Mouse (Mus musculus) hindbrain, embryonic 15.5 days (tissue): Measurements from ENCODE around the gene Abcc4. TPM values are rescaled to one million over a fixed set of nuclear protein-coding genes. Genes with fewer than 3 reads are reported as not detected.
"Not testable (repeated sequence)": the region's sequence is repeated elsewhere in the genome, so short reads cannot be mapped to it uniquely, and the experiment has no call there.

Experiments
- ATAC-seq: fragments of 200-750 bp; cut with Nextera tagmentation; 2 replicates; pipeline ENCODE4 v1.8.0; 2017; ENCODE audit warnings: low read depth, moderate number of reproducible peaks, moderate TSS enrichment; ENCODE audit not compliant: low FRiP score
- H3K27ac ChIP-seq: fragments of 300-500 bp; sonication (generic); replicated peaks from 2 replicates; pipeline ENCODE4 v1.5.1; 2015; ENCODE audit warnings: mild to moderate bottlenecking, inconsistent platforms
- H3K27me3 ChIP-seq: fragments of 300-500 bp; sonication (generic); 2 replicates; pipeline ENCODE4 v1.6.1; 2015; ENCODE audit warnings: control low read depth, inconsistent platforms
- H3K36me3 ChIP-seq: fragments of 300-500 bp; sonication (generic); 2 replicates; pipeline ENCODE4 v1.6.1; 2015; ENCODE audit warnings: control low read depth, inconsistent platforms
- H3K4me1 ChIP-seq: fragments of 300-500 bp; sonication (generic); replicated peaks from 2 replicates; pipeline ENCODE4 v1.6.1; 2015; ENCODE audit warnings: control low read depth, inconsistent platforms
- H3K4me2 ChIP-seq: fragments of 300-500 bp; sonication (generic); 2 replicates; pipeline ENCODE4 v1.6.1; 2015; ENCODE audit warnings: moderate library complexity, mild to moderate bottlenecking, inconsistent platforms
- H3K4me3 ChIP-seq: fragments of 300-500 bp; sonication (generic); 2 replicates; pipeline ENCODE4 v1.5.1; 2015; ENCODE audit warnings: mild to moderate bottlenecking, inconsistent platforms
- H3K9ac ChIP-seq: fragments of 300-500 bp; sonication (generic); 2 replicates; pipeline ENCODE4 v1.6.1; 2015; ENCODE audit warnings: inconsistent platforms
- H3K9me3 ChIP-seq: fragments of 300-500 bp; sonication (generic); 2 replicates; pipeline ENCODE4 v1.6.1; 2016; ENCODE audit warnings: control low read depth, inconsistent platforms
- WGBS: fragments of 180-500 bp; shearing (Covaris S2); methylation state at CpG from one replicate; pipeline ENCODE4 v1.1.7; 2015; 5-methylcytosine and 5-hydroxymethylcytosine counted together
- polyA plus RNA-seq: library from polyadenylated mRNA; unstranded; fragments of >200 nt; fragmentation: Nextera tagmentation; extraction: Ambion mirVana; gene quantifications from 2 replicates; pipeline ENCODE4 v1.2.1, GENCODE M21; 2015

Gene Abcc4
- polyA plus RNA-seq, 1 experiment from 2014 or later, result 2.3 TPM

DNA sequence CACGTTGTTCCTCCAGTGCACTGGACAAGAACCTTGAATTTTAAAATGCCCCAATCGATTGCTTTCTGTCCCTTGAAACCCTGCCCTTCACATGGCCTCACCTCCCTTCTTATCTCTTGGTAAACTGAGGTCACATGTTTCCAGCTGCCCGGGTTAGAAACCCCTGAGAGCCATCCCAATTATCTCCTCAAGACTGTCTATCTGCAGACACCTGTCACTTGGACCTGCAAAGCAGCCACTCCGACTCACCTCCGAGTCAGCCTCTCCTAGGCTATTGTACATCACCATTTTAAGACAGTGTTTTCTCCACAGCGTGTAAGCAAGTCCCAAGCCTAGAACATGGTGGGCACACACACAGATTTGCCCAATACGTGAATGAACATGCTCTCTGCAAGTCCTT, 31.8 kb downstream of the Abcc4 start:
- no peaks in the 10 kb centered on the region for H3K9me3 ChIP-seq

DNA sequence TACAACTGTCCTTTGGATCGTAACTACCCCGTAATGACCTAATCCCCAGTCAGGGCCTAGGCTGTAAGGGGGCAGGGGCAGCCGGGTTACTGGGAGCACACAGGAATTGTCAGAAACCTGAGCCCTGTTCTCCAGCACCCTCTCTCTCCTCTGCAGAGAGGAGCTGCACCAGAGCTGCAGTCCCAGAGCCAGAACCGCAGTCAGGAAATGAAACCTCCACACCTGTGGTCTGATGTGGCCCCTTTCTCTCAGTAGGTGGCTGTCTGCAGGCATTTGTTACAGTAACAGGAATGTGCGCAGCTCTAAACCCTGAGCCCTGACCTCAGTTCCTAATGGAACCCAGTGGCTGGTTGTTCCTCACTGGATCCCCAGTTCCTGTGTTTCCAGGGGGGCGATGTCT, 32.5 kb downstream of the Abcc4 start:
- ATAC-seq, result no peak

More for the DNA sequence above, 31.8 kb downstream of the Abcc4 start:
- WGBS, result 77% methylated on average over 7 of the region's 7 CpGs
- no peaks in the 10 kb centered on the region for H3K27me3 ChIP-seq
- H3K4me1 ChIP-seq, result no peaks in the 10 kb centered on the region
- H3K4me2 ChIP-seq, result no peak overlapping the region
- no peaks in the 10 kb centered on the region for H3K36me3 ChIP-seq
- no peak for ATAC-seq
- H3K9ac ChIP-seq, result no peak overlapping the region
- H3K27ac ChIP-seq, result no peak overlapping the region
- H3K4me3 ChIP-seq, result no peak overlapping the region

DNA sequence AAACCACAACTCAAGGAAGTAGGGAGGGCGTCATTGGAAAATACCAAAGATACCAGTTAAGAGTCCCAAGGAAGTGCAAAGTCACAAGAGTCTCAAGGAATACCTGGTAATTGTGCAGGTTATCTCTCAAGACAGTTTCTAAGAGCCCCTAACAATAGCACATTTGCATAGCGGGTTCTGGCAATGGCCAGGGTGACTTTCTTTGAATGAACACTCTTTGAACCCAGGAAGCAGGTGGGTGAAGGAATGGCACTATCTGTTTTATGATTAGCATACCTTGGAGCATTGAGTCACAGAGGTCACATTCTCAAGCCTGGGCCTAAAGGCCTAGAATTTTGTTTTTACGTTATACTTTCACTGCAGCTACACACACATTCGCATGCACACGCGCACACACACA, 33.1 kb downstream of the Abcc4 start:
- not testable (repeated sequence) for H3K27me3 ChIP-seq, H3K36me3 ChIP-seq, ATAC-seq, H3K9ac ChIP-seq, H3K4me3 ChIP-seq, H3K27ac ChIP-seq, H3K9me3 ChIP-seq, H3K4me1 ChIP-seq, H3K4me2 ChIP-seq
- 94% methylated on average over 6 of the region's 6 CpGs for WGBS

More for the DNA sequence above, 32.5 kb downstream of the Abcc4 start:
- Histone ChIP-seq H3K27me3 (no peaks in the 10 kb centered on the region), H3K27ac (no peak overlapping the region), H3K4me2 (no peak overlapping the region), H3K36me3 (no peaks in the 10 kb centered on the region), H3K4me1 (no peaks in the 10 kb centered on the region), H3K9me3 (no peaks in the 10 kb centered on the region), H3K4me3 (no peak overlapping the region), H3K9ac (no peak overlapping the region)
- WGBS, result 82% methylated on average over 6 of the region's 6 CpGs

DNA sequence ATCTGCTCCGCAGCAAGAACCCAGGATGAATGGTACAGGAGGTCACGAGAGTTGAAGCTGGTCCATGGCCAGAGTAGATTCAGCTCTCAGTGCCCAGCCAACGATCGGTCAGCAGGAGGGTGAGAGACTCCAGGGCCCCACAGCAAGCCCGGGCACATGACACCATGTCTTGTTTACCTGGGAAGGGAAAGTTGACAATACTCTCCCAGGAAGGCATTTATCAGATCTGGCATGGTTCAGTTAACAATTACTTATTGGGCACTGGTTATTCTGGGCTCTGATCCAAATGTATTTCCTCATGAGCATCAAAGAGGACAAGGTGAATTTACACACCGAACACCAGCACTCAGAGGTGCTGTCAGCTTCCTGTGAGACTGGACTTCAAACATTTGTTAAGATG, 38.5 kb downstream of the Abcc4 start:
- no peak overlapping the region for H3K4me2 ChIP-seq
- H3K4me3 ChIP-seq, result no peak overlapping the region
- H3K36me3 ChIP-seq, result no peaks in the 10 kb centered on the region
- H3K27ac ChIP-seq, result no peak overlapping the region
- H3K9ac ChIP-seq, result no peak overlapping the region
- no peaks in the 10 kb centered on the region for H3K27me3 ChIP-seq
- WGBS, result 76% methylated on average over 6 of the region's 6 CpGs
- no peak for ATAC-seq
- H3K4me1 ChIP-seq, result no peaks in the 10 kb centered on the region
- no peaks in the 10 kb centered on the region for H3K9me3 ChIP-seq

- H3K36me3 ChIP-seq, result no peaks in the 10 kb centered on the region
- H3K9ac ChIP-seq, result no peak overlapping the region
- peaks cover 7% of the 10 kb centered on the region for H3K4me1 ChIP-seq
- H3K4me3 ChIP-seq, result no peak overlapping the region
- no peak overlapping the region for H3K4me2 ChIP-seq
- no peak overlapping the region for H3K27ac ChIP-seq
- H3K27me3 ChIP-seq, result no peaks in the 10 kb centered on the region
- H3K9me3 ChIP-seq, result no peaks in the 10 kb centered on the region
- 78% methylated on average over 7 of the region's 7 CpGs for WGBS
- ATAC-seq, result no peak
Observed at GRCm38 (mm10) chr14:118664661-118665060, 41.4 kb downstream of the Abcc4 start.

DNA sequence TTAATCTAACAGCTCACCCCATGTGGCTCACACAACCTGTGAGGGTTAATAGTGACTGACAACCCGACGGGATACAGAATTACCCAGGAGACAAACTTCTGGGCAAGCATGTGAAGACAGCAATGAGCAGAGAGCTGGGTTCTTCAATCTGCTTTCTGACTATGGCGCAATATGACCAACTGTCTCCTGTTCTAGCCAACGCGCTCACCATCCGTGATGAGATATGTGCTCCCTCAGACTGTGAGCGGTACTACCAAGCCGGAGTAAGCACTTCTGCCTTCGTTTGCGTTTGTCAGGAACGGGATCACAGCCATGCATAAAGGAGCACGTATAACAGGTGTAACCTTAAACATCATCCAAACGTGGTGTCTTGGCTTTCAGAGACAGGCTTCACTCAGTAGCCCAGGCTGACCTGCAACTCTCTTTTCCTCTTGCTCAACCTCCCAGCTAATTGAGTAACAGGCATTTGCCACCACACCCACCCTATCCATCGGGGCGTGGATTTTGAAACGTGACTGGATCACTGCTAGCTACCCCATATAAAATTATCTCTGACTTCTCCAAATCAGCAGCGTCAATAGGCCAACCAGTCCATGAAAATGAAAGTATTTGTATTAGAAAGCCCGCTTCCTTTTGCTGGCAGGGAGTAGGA, 43.3 kb downstream of the Abcc4 start:
- Histone ChIP-seq H3K4me2 (no peak overlapping the region), H3K36me3 (no peaks in the 10 kb centered on the region), H3K4me3 (no peak overlapping the region), H3K9me3 (no peaks in the 10 kb centered on the region), H3K27me3 (no peaks in the 10 kb centered on the region), H3K4me1 (peaks cover 13% of the 10 kb centered on the region), H3K27ac (no peak overlapping the region), H3K9ac (no peak overlapping the region)
- no peak for ATAC-seq
- WGBS, result 90% methylated on average over 18 of the region's 18 CpGs

DNA sequence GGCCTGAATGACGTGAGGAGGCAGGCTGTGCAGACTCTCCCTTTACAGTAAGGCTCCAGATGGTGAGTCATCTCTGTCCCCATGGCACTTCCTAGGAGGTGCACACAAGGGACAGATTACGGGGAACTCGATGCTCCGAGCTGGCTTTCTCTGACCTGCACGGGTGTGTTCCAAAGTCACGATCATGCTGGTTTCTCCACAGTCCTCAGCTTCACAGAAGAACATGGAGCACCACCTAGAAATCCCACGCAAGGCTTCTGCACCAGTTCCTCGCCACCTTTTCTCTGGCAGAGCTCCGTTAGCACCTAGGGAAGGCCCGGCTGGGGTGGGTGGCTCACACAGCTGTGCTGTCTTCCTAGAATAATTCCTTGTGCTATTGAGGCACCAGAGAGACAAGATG, 43.9 kb downstream of the Abcc4 start:
- H3K4me2 ChIP-seq, result no peak overlapping the region
- H3K9me3 ChIP-seq, result no peaks in the 10 kb centered on the region
- H3K27ac ChIP-seq, result no peak overlapping the region
- no peaks in the 10 kb centered on the region for H3K36me3 ChIP-seq
- ATAC-seq, result no peak
- no peaks in the 10 kb centered on the region for H3K27me3 ChIP-seq
- H3K4me3 ChIP-seq, result no peak overlapping the region
- WGBS, result 86% methylated on average over 10 of the region's 10 CpGs
- no peak overlapping the region for H3K9ac ChIP-seq
- peaks cover 13% of the 10 kb centered on the region for H3K4me1 ChIP-seq

GRCm38 (mm10) chr14:118659230-118659629, 46.8 kb downstream of the Abcc4 start:
- no peak for ATAC-seq
- Histone ChIP-seq H3K27ac (no peak overlapping the region), H3K36me3 (no peaks in the 10 kb centered on the region), H3K9ac (no peak overlapping the region), H3K4me3 (no peak overlapping the region), H3K4me1 (peaks cover 13% of the 10 kb centered on the region), H3K27me3 (no peaks in the 10 kb centered on the region), H3K4me2 (no peak overlapping the region), H3K9me3 (no peaks in the 10 kb centered on the region)

GRCm38 (mm10) chr14:118658328-118658692, 47.7 kb downstream of the Abcc4 start:
- no peak overlapping the region for H3K4me2 ChIP-seq
- no peak for ATAC-seq
- WGBS, result 58% methylated on average over 8 of the region's 8 CpGs

GRCm38 (mm10) chr14:118657673-118658327, 48.2 kb downstream of the Abcc4 start:
- no peak for ATAC-seq

More at GRCm38 (mm10) chr14:118658328-118658692, 47.7 kb downstream of the Abcc4 start:
- H3K4me1 ChIP-seq, result peaks cover 13% of the 10 kb centered on the region
- H3K36me3 ChIP-seq, result no peaks in the 10 kb centered on the region
- H3K4me3 ChIP-seq, result no peak overlapping the region
- H3K9ac ChIP-seq, result no peak overlapping the region
- H3K9me3 ChIP-seq, result no peaks in the 10 kb centered on the region
- no peaks in the 10 kb centered on the region for H3K27me3 ChIP-seq
- H3K27ac ChIP-seq, result no peak overlapping the region

DNA sequence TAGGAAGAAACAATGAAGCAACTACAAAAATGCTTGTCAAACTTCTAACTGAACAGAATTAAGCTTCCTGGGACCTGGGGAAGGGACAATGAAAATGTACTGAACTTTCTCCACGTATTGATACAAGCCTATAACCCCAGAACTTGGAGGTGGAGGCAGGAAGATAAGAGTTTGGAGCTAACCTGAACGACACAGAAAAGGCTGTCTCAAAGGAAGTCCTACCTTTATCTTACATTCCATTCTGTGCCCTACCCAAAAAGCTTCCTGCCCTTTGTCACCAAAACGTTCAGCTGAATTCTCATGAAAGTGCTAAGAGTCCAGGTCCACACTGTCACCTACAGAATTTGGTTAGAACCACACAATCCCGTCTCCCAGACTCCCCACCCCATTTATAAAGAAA, 48.8 kb downstream of the Abcc4 start:
- Histone ChIP-seq H3K4me3 (no peak overlapping the region), H3K36me3 (no peaks in the 10 kb centered on the region), H3K9me3 (no peaks in the 10 kb centered on the region), H3K4me2 (no peak overlapping the region), H3K4me1 (peaks cover 13% of the 10 kb centered on the region), H3K27ac (no peak overlapping the region), H3K27me3 (no peaks in the 10 kb centered on the region), H3K9ac (no peak overlapping the region)
- WGBS, result 66% methylated on average over 4 of the region's 4 CpGs
- ATAC-seq, result no peak

More at GRCm38 (mm10) chr14:118657673-118658327, 48.2 kb downstream of the Abcc4 start:
- 38% methylated on average over 20 of the region's 20 CpGs for whole genome bisulfite sequencing
- Histone ChIP-seq H3K4me2 (no peak overlapping the region), H3K4me3 (no peak overlapping the region), H3K4me1 (peaks cover 13% of the 10 kb centered on the region), H3K9me3 (no peaks in the 10 kb centered on the region), H3K36me3 (no peaks in the 10 kb centered on the region), H3K27ac (no peak overlapping the region), H3K27me3 (no peaks in the 10 kb centered on the region), H3K9ac (no peak overlapping the region)

GRCm38 (mm10) chr14:118656036-118656435, 50.0 kb downstream of the Abcc4 start:
- Histone ChIP-seq H3K4me1 (peaks cover 13% of the 10 kb centered on the region), H3K9me3 (no peaks in the 10 kb centered on the region), H3K27me3 (no peaks in the 10 kb centered on the region), H3K4me2 (no peak overlapping the region), H3K4me3 (no peak overlapping the region), H3K9ac (no peak overlapping the region), H3K36me3 (no peaks in the 10 kb centered on the region), H3K27ac (no peak overlapping the region)
- no peak for ATAC-seq
- 91% methylated on average over 7 of the region's 7 CpGs for WGBS

DNA sequence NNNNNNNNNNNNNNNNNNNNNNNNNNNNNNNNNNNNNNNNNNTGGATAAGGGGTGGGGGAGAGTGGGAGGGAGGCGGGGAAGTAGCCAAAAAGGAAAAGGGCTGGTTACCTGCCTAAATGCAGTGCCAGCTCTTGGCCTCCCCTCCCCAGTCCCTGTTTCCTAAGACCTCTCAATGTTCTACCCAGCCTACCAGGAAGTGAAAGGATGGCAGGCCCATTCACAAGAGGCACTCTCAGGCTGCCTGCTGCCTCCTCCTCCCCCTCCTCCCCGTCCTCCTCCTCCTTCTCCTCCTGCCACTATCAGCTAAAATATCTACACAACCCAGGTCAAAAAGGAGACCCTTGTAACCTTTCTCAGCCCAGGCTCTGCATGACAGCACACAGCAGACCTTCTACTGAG, 51.1 kb downstream of the Abcc4 start:
- H3K4me2 ChIP-seq, result no peak overlapping the region
- no peaks in the 10 kb centered on the region for H3K9me3 ChIP-seq
- 71% methylated on average over 2 of the region's 2 CpGs for WGBS
- no peaks in the 10 kb centered on the region for H3K27me3 ChIP-seq
- H3K4me1 ChIP-seq, result peaks cover 6% of the 10 kb centered on the region; the same call in 1 of the 2 replicates
- H3K4me3 ChIP-seq, result no peak overlapping the region
- no peak for ATAC-seq
- H3K9ac ChIP-seq, result no peak overlapping the region
- no peak overlapping the region for H3K27ac ChIP-seq
- H3K36me3 ChIP-seq, result no peaks in the 10 kb centered on the region
